Mouse (Mus musculus): ENCODE results near the gene Specc1.
A peak's percentile ranks its signal among the peaks of the same experiment; 100 is the strongest.

Specc1 gene

GRCm38 (mm10) chr11:62049170-62049569, 92.6 kb downstream of the Specc1 start:
- no peak for DNase-seq (ENCODE audit: low spot score)

GRCm38 (mm10) chr11:62050356-62051330, 94.1 kb downstream of the Specc1 start:
- DNase-seq (ENCODE audit: low spot score) = no peak

- DNase-seq (ENCODE audit: low spot score) = no peak
These were observed 94.9 kb downstream of the Specc1 start for GRCm38 (mm10) chr11:62051487-62051886.

- DNase-seq (ENCODE audit: low spot score) = no peak
These were observed 97.4 kb downstream of the Specc1 start for GRCm38 (mm10) chr11:62053928-62054327.

GRCm38 (mm10) chr11:62064565-62064964, 108.0 kb downstream of the Specc1 start:
- no peak for DNase-seq (ENCODE audit: low spot score)

- DNase-seq (ENCODE audit: low spot score) = no peak
These were observed 109.1 kb downstream of the Specc1 start for GRCm38 (mm10) chr11:62065655-62066054.

- DNase-seq (ENCODE audit: low spot score) = no peak
These were observed 113.0 kb downstream of the Specc1 start for GRCm38 (mm10) chr11:62069554-62069953.

GRCm38 (mm10) chr11:62070206-62070605, 113.6 kb downstream of the Specc1 start:
- DNase-seq (ENCODE audit: low spot score) = no peak

GRCm38 (mm10) chr11:62072406-62072805, 115.8 kb downstream of the Specc1 start:
- DNase-seq (ENCODE audit: low spot score) = no peak

- DNase-seq (ENCODE audit: low spot score) = no peak
These were observed 117.1 kb downstream of the Specc1 start for GRCm38 (mm10) chr11:62073575-62074140.

- DNase-seq (ENCODE audit: low spot score) = no peak
These were observed 118.0 kb downstream of the Specc1 start for GRCm38 (mm10) chr11:62074578-62074977.

- no peak for DNase-seq (ENCODE audit: low spot score)
These were observed 118.5 kb downstream of the Specc1 start for GRCm38 (mm10) chr11:62075071-62075470.

- no peak for DNase-seq (ENCODE audit: low spot score)
These were observed 119.0 kb downstream of the Specc1 start for GRCm38 (mm10) chr11:62075551-62075950.

- peak; percentile 99 for DNase-seq (ENCODE audit: low spot score)
These were observed 120.0 kb downstream of the Specc1 start for GRCm38 (mm10) chr11:62076345-62077156.

GRCm38 (mm10) chr11:62077157-62077865, 120.7 kb downstream of the Specc1 start:
- DNase-seq (ENCODE audit: low spot score) = peak; percentile 66

GRCm38 (mm10) chr11:62078371-62078770, 121.8 kb downstream of the Specc1 start:
- DNase-seq (ENCODE audit: low spot score) = no peak

- DNase-seq (ENCODE audit: low spot score) = no peak
These were observed 122.7 kb downstream of the Specc1 start for GRCm38 (mm10) chr11:62079100-62079857.

- DNase-seq (ENCODE audit: low spot score) = no peak
These were observed 123.9 kb downstream of the Specc1 start for GRCm38 (mm10) chr11:62080476-62080875.

GRCm38 (mm10) chr11:62086648-62087047, 130.1 kb downstream of the Specc1 start:
- DNase-seq (ENCODE audit: low spot score) = no peak

GRCm38 (mm10) chr11:62087051-62087450, 130.5 kb downstream of the Specc1 start:
- DNase-seq (ENCODE audit: low spot score) = no peak

- DNase-seq (ENCODE audit: low spot score) = no peak
These were observed 132.1 kb downstream of the Specc1 start for GRCm38 (mm10) chr11:62088651-62089050.
